Mouse (Mus musculus) embryonic facial prominence, embryonic 11.5 days (tissue): ENCODE measurements around the gene Acsl1. TPM values are rescaled to one million over a fixed set of nuclear protein-coding genes. Genes with fewer than 3 reads are reported as not detected.

Experiments used
- ATAC-seq: fragments of 200-750 bp; cut with Nextera tagmentation; replicated peaks from 2 replicates; pipeline ENCODE4 v1.8.0; 2017; ENCODE audit warnings: low read depth; ENCODE audit not compliant: insufficient number of reproducible peaks, low FRiP score, low TSS enrichment
- DNase-seq: peaks from one replicate; pipeline ENCODE4 v3.0.0-alpha.2; 2015; ENCODE audit warnings: low spot score
- H3K27ac ChIP-seq: fragments of 300-500 bp; sonication (generic); replicated peaks from 2 replicates; pipeline ENCODE4 v1.5.1; 2014; ENCODE audit warnings: mild to moderate bottlenecking, low read depth, low read length, control low read depth
- H3K27me3 ChIP-seq: fragments of 300-500 bp; sonication (generic); 2 replicates; pipeline ENCODE4 v1.6.1; 2014; ENCODE audit warnings: mild to moderate bottlenecking, low read length, moderate library complexity, mixed read lengths; ENCODE audit not compliant: control insufficient read depth, insufficient read depth
- H3K36me3 ChIP-seq: fragments of 300-500 bp; sonication (generic); replicated peaks from 2 replicates; pipeline ENCODE4 v1.6.1; 2014; ENCODE audit warnings: low read depth, mild to moderate bottlenecking, low read length, moderate library complexity, mixed read lengths; ENCODE audit not compliant: control insufficient read depth, insufficient read depth
- H3K4me1 ChIP-seq: fragments of 300-500 bp; sonication (generic); 2 replicates; pipeline ENCODE4 v1.6.1; 2014; ENCODE audit warnings: low read length, mixed read lengths; ENCODE audit not compliant: control insufficient read depth, insufficient read depth
- H3K4me2 ChIP-seq: fragments of 300-500 bp; sonication (generic); 2 replicates; pipeline ENCODE4 v1.6.1; 2014; ENCODE audit warnings: low read depth, mild to moderate bottlenecking, control low read depth, low read length, moderate library complexity
- H3K4me3 ChIP-seq: fragments of 300-500 bp; sonication (generic); 2 replicates; pipeline ENCODE4 v1.5.1; 2014; ENCODE audit warnings: low read depth, low read length, control low read depth
- H3K9ac ChIP-seq: fragments of 300-500 bp; sonication (generic); replicated peaks from 2 replicates; pipeline ENCODE4 v1.6.1; 2014; ENCODE audit warnings: mild to moderate bottlenecking, control low read depth, low read length
- H3K9me3 ChIP-seq: fragments of 300-500 bp; sonication (generic); replicated peaks from 2 replicates; pipeline ENCODE4 v1.6.1; 2016; ENCODE audit warnings: mild to moderate bottlenecking, low read length, inconsistent platforms, mixed read lengths; ENCODE audit not compliant: control insufficient read depth
- WGBS: fragments of 180-500 bp; shearing (Covaris S2); extraction: QIAGEN DNeasy Blood & Tissue Kit; methylation state at CpG from one replicate; pipeline ENCODE4 v1.1.7; 2014; 5-methylcytosine and 5-hydroxymethylcytosine counted together
- polyA plus RNA-seq: library from polyadenylated mRNA; unstranded; fragments of >200 nt; fragmentation: Nextera tagmentation; extraction: Ambion mirVana; gene quantifications from 2 replicates; pipeline ENCODE4 v1.2.1, GENCODE M21; 2014

Gene Acsl1
- polyA plus RNA-seq, 1 experiment from 2014 or later, result 11.7 TPM

- no peak for ATAC-seq
Measured at GRCm38 (mm10) chr8:46488085-46488561, 17.3 kb downstream of the Acsl1 start.

GRCm38 (mm10) chr8:46489196-46489595 is 18.4 kb downstream of the Acsl1 start:
- WGBS, result 72% methylated on average over 1 of the region's 1 CpGs
- H3K4me2 ChIP-seq, result no peak overlapping the region

More at GRCm38 (mm10) chr8:46488085-46488561, 17.3 kb downstream of the Acsl1 start:
- Histone ChIP-seq H3K9ac (no peak overlapping the region), H3K27me3 (no peaks in the 10 kb centered on the region), H3K36me3 (no peaks in the 10 kb centered on the region), H3K9me3 (no peaks in the 10 kb centered on the region), H3K4me2 (no peak overlapping the region), H3K4me1 (peaks cover 4% of the 10 kb centered on the region; the same call in 1 of the 2 replicates), H3K27ac (no peak overlapping the region), H3K4me3 (no peak overlapping the region)
- no peak for DNase-seq
- WGBS, result 24% methylated on average over 7 of the region's 7 CpGs

GRCm38 (mm10) chr8:46490250-46490649 is 19.4 kb downstream of the Acsl1 start:
- Histone ChIP-seq H3K4me1 (peaks cover 4% of the 10 kb centered on the region; the same call in 1 of the 2 replicates), H3K36me3 (no peaks in the 10 kb centered on the region), H3K9ac (no peak overlapping the region), H3K9me3 (no peaks in the 10 kb centered on the region), H3K27me3 (no peaks in the 10 kb centered on the region), H3K4me2 (no peak overlapping the region), H3K4me3 (no peak overlapping the region), H3K27ac (no peak overlapping the region)
- ATAC-seq (no peak), DNase-seq (no peak)
- WGBS, result 98% methylated on average over 8 of the region's 8 CpGs

More at GRCm38 (mm10) chr8:46489196-46489595, 18.4 kb downstream of the Acsl1 start:
- Histone ChIP-seq H3K36me3 (no peaks in the 10 kb centered on the region), H3K27me3 (no peaks in the 10 kb centered on the region), H3K9ac (no peak overlapping the region), H3K4me3 (no peak overlapping the region), H3K4me1 (peaks cover 4% of the 10 kb centered on the region; the same call in 1 of the 2 replicates), H3K27ac (no peak overlapping the region), H3K9me3 (no peaks in the 10 kb centered on the region)
- DNase-seq (no peak), ATAC-seq (no peak)

DNA sequence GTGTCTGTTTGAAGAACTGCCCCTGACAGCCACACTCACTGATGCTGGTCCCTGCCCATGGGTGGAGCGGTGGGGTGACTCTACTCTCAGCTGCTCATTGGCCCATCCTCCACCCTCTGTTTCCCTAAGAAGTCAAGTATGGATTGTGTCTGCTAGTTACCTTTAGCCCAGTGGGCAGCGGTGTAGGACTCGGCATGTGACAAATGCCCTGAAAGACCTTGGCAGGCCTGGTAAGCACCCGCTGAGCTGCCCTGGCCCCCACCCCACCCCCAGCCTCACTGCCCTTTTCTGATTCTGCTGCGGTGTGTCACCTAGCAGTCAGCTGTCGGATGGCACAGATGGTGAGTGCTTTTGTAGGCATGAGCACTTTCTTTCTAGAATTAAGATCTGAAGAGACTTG is 20.0 kb downstream of the Acsl1 start:
- no peak overlapping the region for H3K9ac ChIP-seq
- H3K4me2 ChIP-seq, result no peak overlapping the region
- peaks cover 4% of the 10 kb centered on the region; the same call in 1 of the 2 replicates for H3K4me1 ChIP-seq
- no peak for DNase-seq
- no peak overlapping the region for H3K27ac ChIP-seq
- no peaks in the 10 kb centered on the region for H3K36me3 ChIP-seq
- no peaks in the 10 kb centered on the region for H3K27me3 ChIP-seq
- WGBS, result 81% methylated on average over 6 of the region's 6 CpGs
- ATAC-seq, result no peak
- H3K4me3 ChIP-seq, result no peak overlapping the region
- no peaks in the 10 kb centered on the region for H3K9me3 ChIP-seq

- no peak for ATAC-seq
- no peak overlapping the region for H3K4me2 ChIP-seq
- no peak overlapping the region for H3K27ac ChIP-seq
- no peaks in the 10 kb centered on the region for H3K27me3 ChIP-seq
- DNase-seq, result no peak
- H3K4me1 ChIP-seq, result no peaks in the 10 kb centered on the region
- H3K36me3 ChIP-seq, result no peaks in the 10 kb centered on the region
- WGBS, result 78% methylated on average over 11 of the region's 11 CpGs
- no peak overlapping the region for H3K4me3 ChIP-seq
- H3K9ac ChIP-seq, result no peak overlapping the region
- H3K9me3 ChIP-seq, result no peaks in the 10 kb centered on the region
Measured at GRCm38 (mm10) chr8:46493495-46494170, 22.8 kb downstream of the Acsl1 start.

- H3K36me3 ChIP-seq, result no peaks in the 10 kb centered on the region
Measured at GRCm38 (mm10) chr8:46496852-46497251, 26.0 kb downstream of the Acsl1 start.

DNA sequence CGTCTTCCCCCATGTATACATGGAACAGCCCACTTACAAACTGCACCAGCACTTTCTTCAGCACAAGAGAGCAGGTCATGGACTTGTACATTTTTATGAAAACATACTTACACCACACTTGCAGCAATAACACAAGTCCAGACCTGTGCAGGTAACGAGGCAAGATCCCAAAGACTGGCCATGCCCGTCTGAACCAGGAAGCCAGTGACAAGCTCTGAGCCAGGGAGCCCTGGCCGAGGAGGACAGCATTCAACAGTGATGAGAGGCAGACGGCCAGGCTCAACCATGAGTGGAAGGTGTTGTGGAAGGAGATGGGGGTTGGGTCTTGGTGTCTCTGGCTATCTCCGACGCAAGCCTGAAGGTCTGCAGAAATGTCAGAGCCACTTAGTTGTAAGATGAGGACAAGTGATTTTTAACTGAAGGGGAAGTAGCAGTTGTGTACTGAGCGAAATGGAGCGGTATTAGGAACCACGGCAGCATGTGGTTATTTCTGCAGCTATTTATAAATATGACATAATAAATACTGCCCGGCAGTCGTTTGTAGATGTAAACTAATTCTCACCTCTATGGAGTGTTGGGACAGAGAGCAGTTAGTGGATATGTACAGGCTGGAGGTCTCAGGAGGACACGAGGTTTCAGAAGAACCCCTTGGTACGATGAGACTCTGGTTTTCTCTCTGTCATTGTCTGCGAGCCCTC is 26.6 kb downstream of the Acsl1 start:
- 78% methylated on average over 15 of the region's 15 CpGs for WGBS
- no peak for DNase-seq
- no peaks in the 10 kb centered on the region for H3K9me3 ChIP-seq
- no peak for ATAC-seq
- no peak overlapping the region for H3K9ac ChIP-seq
- H3K27ac ChIP-seq, result no peak overlapping the region
- H3K27me3 ChIP-seq, result no peaks in the 10 kb centered on the region
- H3K4me1 ChIP-seq, result no peaks in the 10 kb centered on the region
- H3K4me3 ChIP-seq, result no peak overlapping the region
- H3K4me2 ChIP-seq, result no peak overlapping the region
- H3K36me3 ChIP-seq, result no peaks in the 10 kb centered on the region

More at GRCm38 (mm10) chr8:46496852-46497251, 26.0 kb downstream of the Acsl1 start:
- no peaks in the 10 kb centered on the region for H3K4me1 ChIP-seq
- H3K9ac ChIP-seq, result no peak overlapping the region
- no peaks in the 10 kb centered on the region for H3K27me3 ChIP-seq
- no peak overlapping the region for H3K4me3 ChIP-seq
- ATAC-seq (no peak), DNase-seq (no peak)
- no peak overlapping the region for H3K4me2 ChIP-seq
- WGBS, result 81% methylated on average over 6 of the region's 6 CpGs
- H3K9me3 ChIP-seq, result no peaks in the 10 kb centered on the region
- no peak overlapping the region for H3K27ac ChIP-seq
